Mouse (Mus musculus) embryo, embryonic 10.5 days (tissue): Measurements from ENCODE around the gene 3110082J24Rik.

ENCODE experiments used
- DNase-seq: peaks from one replicate; pipeline ENCODE4 v3.0.0-alpha.2; 2015; ENCODE audit warnings: low spot score

The 3110082J24Rik gene

DNA sequence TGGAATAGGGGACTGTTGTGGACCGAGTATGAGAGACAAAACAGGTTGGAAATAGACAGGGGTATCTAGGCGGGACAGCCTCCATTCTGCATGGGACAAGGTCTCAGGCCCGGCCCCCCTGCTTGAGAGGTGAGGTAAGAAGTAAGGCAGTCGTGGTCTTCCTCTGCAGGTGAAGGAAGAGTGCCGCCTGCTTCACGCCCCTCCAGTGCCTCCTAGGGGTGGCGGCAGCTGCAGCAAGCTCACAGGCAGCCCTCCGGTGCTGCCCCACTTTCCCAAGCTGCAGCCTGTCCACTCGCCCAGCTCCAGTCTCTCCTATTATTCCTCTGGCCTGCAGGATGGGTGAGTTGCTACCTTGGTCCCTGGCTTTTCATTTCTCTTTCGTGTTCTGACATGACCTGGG lies 9.8 kb upstream of the 3110082J24Rik start:
- DNase-seq, result peak; percentile 11

GRCm38 (mm10) chr5:30114761-30115140 lies 8.9 kb upstream of the 3110082J24Rik start:
- DNase-seq, result no peak

- peak; percentile 86 for DNase-seq
These were observed 8.2 kb upstream of the 3110082J24Rik start for GRCm38 (mm10) chr5:30113881-30114760.

DNA sequence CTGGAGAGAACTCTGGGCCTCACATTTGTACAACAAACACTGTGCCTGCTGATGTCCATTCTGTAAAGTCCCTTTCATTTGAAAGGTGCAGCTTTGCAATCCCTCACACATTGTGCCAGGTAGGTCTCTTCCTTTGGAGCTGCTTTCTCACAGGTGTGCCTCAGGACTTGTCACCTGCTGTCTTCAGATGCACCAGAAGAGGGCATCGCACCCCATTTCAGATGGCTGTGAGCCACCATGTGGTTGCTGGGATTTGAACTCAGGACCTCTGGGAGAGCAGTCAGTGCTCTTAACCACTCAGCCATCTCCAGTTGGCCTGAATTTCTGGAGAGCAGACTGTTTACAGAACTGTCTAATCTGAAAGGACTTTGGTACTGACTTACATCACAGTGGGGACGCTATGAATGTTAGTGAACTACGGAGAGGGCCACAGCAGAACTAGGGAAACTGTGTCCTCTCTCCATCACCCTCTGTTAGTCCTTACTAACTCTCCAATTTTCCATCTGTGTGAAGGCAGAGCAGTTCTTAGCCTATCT lies 6.7 kb upstream of the 3110082J24Rik start:
- no peak for DNase-seq

DNA sequence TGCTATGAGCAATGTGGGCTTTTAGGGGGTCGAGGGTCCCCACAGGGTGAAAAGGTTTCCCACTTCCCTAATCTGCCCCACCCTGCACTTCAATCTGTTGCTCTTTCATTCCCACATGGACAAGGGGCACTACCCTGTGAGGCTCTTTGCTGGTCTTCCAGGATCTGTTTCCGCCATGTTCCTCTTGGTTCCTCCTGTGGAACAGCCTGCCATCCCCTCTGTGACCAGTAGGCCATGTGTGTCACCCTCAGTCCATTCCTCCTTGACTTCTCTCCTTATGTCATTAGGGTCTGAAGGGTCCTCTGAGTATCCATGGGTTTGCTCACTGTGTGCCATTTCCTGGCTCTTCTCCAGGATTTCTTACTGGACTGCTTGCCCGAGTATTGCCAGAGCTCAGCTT lies 5.9 kb upstream of the 3110082J24Rik start:
- DNase-seq, result peak; percentile 28

DNA sequence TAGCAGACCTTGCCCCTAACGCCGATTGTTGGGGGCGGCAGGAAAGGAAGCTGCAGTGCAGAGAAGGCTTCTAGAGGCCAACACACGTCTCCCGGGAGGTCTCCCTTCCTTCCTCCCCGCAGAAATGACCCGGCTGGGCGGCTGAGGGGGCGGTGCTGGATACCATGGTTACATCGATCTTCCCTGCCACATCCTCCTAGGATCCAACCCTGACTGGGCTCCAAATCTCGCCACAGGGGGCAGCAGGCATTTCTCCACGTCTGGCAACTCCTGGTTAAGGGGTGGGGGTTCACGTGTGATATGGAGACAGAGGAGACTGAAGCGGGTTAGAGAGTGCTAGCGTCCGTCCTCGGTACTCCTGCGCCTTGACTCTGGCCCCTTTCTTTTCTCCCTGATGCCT lies 5.2 kb upstream of the 3110082J24Rik start:
- peak; percentile 87 for DNase-seq

- DNase-seq, result peak; percentile 66
These were observed 4.6 kb upstream of the 3110082J24Rik start for GRCm38 (mm10) chr5:30110371-30111060.

- peak; percentile 5 for DNase-seq
These were observed 4.0 kb upstream of the 3110082J24Rik start for GRCm38 (mm10) chr5:30109899-30110298.

DNA sequence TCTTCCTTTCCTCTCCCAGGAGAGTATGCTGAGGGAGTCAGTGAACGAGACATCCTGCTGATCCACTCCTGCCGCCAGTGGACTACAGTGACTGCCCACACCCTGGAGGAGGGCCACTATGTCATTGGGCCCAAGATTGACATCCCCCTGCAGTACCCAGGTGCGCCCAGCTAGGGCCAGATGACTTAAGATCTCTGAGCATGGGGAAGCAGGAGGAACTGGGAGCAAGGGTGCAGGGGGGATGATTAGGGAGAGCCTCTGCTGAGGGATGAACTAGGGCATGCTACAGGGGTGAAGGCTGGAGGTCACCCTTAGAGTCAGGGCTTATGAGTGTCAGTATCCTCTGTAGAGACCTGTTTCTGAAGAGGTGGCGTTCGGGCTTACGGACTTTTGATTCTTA lies 2.3 kb upstream of the 3110082J24Rik start:
- DNase-seq, result no peak

DNA sequence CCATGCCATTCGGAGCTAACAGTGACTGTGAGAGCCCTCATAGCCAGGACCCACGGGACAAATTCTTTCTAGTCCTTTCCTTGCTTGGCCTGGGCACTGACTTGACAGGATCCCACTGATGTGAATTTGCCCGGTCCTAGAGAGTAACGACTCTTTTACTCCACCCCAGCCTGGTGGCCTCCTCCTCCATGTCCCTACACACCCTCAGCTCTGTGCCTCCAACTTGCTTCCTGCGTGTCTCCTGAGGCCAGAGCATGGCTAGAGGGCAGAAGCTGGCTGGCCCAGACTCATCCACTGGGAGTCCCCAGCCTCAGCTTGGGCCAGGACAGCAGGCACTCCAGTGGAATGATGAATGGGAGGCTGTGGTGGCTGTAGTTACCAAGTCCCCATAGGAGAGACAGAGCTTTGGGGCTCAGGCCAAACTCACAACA lies 1.7 kb upstream of the 3110082J24Rik start:
- DNase-seq, result peak; percentile 47

DNA sequence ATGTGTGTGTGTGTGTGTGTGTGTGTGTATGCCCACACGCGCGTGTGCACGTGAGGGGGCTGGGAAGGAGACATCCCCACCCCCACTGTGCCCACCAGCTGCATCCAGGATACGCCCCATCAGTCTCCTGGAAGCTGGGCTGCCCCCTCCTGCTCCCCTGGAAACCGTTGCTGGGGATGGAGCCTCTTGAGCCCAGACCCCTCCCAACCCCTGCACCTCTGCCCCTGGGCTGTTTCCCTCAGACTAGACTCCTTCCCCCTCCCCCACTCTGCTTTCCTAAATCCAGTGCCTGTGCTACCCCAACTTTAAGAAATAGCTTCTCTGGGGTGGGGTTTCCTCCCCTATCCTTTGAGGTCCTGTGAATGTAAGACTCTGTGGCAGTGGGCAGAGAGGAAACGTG lies 1.3 kb upstream of the 3110082J24Rik start:
- DNase-seq, result peak; percentile 76

DNA sequence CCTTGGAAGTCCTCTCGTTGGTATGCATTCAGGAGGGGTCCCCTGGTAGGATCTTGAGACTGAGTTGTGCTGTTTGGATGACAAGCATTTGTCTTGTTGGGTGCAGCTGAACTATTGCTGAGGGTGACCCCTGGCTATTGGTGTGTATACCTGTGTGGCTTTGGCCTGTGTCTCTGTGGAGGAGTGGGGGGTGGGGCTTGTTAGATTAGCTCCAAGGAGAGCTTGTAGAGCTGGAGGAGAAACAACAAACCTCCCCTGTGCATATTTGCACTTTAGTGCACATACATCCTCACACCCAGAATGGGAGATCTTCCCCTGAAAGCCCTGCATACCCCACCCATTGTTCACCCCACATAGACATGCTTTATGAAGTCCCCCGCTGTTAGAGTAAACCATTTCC lies 870 bp upstream of the 3110082J24Rik start:
- no peak for DNase-seq

DNA sequence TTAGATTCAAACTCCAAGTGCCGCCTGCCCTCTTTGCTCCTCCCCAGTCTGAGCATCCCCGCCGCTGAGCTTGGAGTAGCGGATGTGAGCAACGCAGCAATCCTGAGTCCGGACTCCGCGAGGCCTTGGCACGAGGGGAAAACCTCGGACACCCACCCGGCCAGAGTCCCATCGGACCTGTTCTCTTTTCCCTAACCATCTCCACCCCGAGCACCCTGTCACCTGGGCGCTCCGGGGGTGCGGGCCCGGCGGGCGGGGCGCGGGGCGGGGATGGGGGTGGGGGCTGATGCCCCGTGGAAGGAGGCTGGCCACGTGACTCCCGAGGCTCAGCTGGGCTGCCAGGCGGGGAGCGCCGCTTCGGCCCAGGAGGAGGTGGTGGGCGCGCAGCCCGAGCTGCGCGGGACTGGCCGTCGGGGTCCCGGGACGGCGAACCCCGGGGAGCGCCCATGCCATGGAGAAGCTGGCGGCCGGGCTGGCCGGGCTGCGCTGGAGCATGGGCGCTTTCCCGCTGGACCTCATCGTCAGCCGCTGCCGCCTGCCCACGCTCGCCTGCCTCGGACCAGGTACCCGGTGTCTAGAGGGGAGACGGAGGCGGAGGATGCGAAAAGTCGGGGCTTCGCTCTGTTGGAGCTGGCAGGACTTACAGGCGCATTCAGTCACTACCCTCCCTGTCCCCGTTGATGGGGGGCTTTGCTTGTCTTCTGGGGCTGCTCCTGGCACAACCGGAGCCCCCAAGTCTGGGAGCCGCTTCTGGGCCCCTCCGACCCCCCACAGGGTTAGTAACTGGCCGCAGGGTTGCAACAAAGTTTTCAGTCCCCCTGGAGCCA lies 832 bp downstream of the 3110082J24Rik start, which contains the start of gene Garem2:
TSS of gene Garem2 (plus strand) at position 321 of the 827 bp plus-strand sequence.
- peak; percentile 67 for DNase-seq

- peak; percentile 87 for DNase-seq
These were observed 1.5 kb downstream of the 3110082J24Rik start for GRCm38 (mm10) chr5:30104339-30104738.

DNA sequence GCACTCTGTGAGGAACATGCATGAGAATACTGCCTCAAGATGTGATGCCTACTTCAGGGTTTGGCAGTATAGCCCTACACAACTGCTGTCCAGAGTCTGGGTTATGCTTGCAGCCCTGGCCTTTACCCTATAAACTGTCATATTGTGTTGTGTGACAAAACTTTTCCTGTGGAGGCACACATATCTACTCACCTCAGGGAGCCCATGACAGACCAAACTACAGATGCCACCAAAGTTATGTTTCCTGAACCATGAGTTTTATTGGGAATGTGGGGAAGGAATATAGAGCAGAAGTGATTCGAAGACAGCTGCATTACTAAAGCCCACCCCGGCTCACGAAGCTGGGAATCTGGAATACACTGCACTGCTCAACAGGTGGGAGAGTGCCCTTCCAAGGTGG lies 2.5 kb downstream of the 3110082J24Rik start:
- DNase-seq, result no peak

- no peak for DNase-seq
These were observed 7.6 kb downstream of the 3110082J24Rik start for GRCm38 (mm10) chr5:30098260-30098659.

DNA sequence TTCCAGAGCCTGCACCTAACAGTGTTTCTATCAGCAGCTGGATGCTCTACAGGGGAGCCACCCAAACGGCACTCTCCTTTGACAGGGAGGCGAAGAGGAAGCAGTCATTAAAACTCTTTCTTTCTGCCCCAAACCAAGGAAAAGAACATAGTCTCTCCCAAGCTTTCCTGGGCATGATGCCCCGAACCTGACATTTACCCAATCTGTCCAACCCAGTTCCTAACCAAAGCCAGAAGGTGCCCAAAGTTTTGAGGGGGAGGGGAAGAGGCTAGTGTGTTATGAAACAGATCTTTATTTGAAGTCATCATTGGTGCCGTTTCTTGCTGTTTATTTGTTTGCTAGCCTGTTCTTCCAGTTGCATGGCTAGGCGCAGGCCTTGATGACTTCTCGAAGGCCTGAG lies 10.2 kb downstream of the 3110082J24Rik start:
- no peak for DNase-seq

DNA sequence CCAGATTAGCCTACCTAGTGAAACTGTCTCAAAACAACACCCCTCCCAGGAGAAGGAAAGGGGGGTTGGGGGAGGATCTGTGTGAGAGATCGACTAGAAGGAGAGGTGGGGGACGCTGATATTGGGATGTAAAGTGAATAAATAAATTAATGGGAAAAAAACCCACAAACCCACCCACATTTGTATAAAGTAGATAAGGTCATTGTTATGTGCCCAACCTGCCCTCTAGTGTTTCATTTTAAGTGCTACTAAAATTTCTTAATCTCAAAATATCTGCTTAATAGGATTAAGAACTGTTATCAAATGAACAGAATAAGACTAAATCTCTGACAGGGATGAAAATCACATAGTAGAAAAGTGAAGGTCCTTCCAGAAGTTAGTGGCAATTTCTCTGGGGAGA lies 11.5 kb downstream of the 3110082J24Rik start:
- no peak for DNase-seq

DNA sequence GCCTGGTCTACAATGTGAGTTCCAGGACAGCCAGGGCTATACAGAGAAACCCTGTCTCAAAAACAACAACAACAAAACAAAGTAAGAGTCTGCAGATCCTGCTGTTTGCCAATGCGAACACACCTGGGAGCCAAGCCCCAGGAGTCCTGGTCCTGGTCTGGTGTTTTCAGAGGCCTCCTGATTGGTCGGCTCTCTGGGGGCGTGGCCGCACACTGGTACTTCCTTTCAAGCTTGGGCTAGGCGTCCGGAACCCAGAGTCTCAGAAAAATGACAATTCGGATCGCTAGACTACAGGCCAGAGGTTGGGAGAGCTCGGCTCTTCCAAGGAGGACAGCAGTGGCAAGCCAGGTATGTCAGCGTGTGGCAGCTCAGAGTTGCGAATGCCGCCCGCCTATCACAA lies 13.2 kb downstream of the 3110082J24Rik start:
- no peak for DNase-seq

GRCm38 (mm10) chr5:30072825-30073821 lies 32.8 kb downstream of the 3110082J24Rik start, which contains the start of gene Tyms:
TSS of gene Tyms (minus strand) at chr5:30073617.
- peak; percentile 93 for DNase-seq

- peak; percentile 12 for DNase-seq
These were observed 33.5 kb downstream of the 3110082J24Rik start for GRCm38 (mm10) chr5:30072377-30072776.
